Mouse (Mus musculus) embryonic facial prominence, embryonic 13.5 days (tissue): Measurements from ENCODE around the gene Pde1a. TPM values are rescaled to one million over a fixed set of nuclear protein-coding genes. Genes with fewer than 3 reads are reported as not detected.

ENCODE experiments used
- ATAC-seq: fragments of 200-750 bp; cut with Nextera tagmentation; 2 replicates; pipeline ENCODE4 v1.8.0; 2017; ENCODE audit warnings: low read depth; ENCODE audit not compliant: insufficient number of reproducible peaks, insufficient read depth, low FRiP score, low TSS enrichment
- H3K27ac ChIP-seq: fragments of 300-500 bp; sonication (generic); 2 replicates; pipeline ENCODE4 v1.5.1; 2015; ENCODE audit warnings: moderate library complexity, mild to moderate bottlenecking, inconsistent platforms
- H3K27me3 ChIP-seq: fragments of 300-500 bp; sonication (generic); 2 replicates; pipeline ENCODE4 v1.6.1; 2015; ENCODE audit warnings: mild to moderate bottlenecking, inconsistent platforms
- H3K36me3 ChIP-seq: fragments of 300-500 bp; sonication (generic); 2 replicates; pipeline ENCODE4 v1.6.1; 2015; ENCODE audit warnings: mild to moderate bottlenecking, inconsistent platforms
- H3K4me1 ChIP-seq: fragments of 300-500 bp; sonication (generic); 2 replicates; pipeline ENCODE4 v1.6.1; 2015; ENCODE audit warnings: inconsistent platforms
- H3K4me2 ChIP-seq: fragments of 300-500 bp; sonication (generic); 2 replicates; pipeline ENCODE4 v1.6.1; 2015; ENCODE audit warnings: moderate library complexity, mild to moderate bottlenecking, inconsistent platforms
- H3K4me3 ChIP-seq: fragments of 300-500 bp; sonication (generic); 2 replicates; pipeline ENCODE4 v1.5.1; 2015; ENCODE audit warnings: mild to moderate bottlenecking, inconsistent platforms
- H3K9ac ChIP-seq: fragments of 300-500 bp; sonication (generic); 2 replicates; pipeline ENCODE4 v1.6.1; 2015; ENCODE audit warnings: mild to moderate bottlenecking, inconsistent platforms
- H3K9me3 ChIP-seq: fragments of 300-500 bp; sonication (generic); 2 replicates; pipeline ENCODE4 v1.6.1; 2016; ENCODE audit warnings: inconsistent platforms
- WGBS: fragments of 180-500 bp; shearing (Covaris S2); methylation state at CpG from one replicate; pipeline ENCODE4 v1.1.7; 2015; ENCODE audit warnings: mixed read lengths; 5-methylcytosine and 5-hydroxymethylcytosine counted together
- polyA plus RNA-seq: library from polyadenylated mRNA; unstranded; fragments of >200 nt; fragmentation: Nextera tagmentation; extraction: Ambion mirVana; gene quantifications from 2 replicates; pipeline ENCODE4 v1.2.1, GENCODE M21; 2015

Pde1a gene
- polyA plus RNA-seq, 1 experiment from 2014 or later = 12.5 TPM

DNA sequence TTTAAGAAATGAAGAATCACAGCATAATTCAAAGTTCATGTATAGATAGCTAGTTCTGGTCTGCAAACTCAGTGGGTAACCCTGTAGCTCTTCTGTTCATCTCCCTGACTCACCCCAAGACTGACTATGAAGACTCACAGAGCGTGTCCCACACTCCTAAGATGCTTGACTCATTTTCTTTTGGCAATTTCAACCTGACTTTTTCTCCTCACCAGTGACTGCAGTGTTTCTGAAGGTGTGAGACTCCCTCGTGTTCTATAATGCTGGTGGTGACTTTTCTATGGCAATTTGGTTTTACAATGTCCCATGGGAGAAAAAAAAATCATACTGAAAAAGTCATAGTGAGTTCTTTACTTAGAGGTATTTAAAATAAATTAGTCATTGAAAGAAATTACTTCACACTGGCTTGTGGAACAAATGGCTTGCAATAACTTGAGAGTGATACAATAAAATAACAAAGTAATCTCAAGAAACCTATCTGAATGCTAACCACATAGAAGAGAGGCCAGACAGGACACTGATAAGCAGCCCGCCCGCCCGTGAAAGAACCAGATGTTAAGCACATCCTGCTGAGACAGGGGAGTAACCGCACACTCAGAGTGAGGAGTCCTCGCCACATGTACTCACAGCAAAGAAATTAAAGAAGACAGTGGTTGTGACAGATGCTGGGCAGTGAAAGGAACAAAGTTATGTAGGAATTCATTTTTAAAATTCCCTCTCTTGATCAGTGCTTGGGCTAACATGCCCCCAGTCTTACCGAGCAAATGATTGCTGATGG is 183.2 kb downstream of the Pde1a start:
- H3K9ac ChIP-seq = no peak overlapping the region
- H3K36me3 ChIP-seq = no peaks in the 10 kb centered on the region
- H3K27me3 ChIP-seq = no peaks in the 10 kb centered on the region
- 58% methylated on average over 8 of the region's 8 CpGs for WGBS
- no peak for ATAC-seq
- H3K4me2 ChIP-seq = no peak overlapping the region
- H3K4me1 ChIP-seq = no peaks in the 10 kb centered on the region
- no peak overlapping the region for H3K4me3 ChIP-seq
- no peak overlapping the region for H3K27ac ChIP-seq
- H3K9me3 ChIP-seq = no peaks in the 10 kb centered on the region

DNA sequence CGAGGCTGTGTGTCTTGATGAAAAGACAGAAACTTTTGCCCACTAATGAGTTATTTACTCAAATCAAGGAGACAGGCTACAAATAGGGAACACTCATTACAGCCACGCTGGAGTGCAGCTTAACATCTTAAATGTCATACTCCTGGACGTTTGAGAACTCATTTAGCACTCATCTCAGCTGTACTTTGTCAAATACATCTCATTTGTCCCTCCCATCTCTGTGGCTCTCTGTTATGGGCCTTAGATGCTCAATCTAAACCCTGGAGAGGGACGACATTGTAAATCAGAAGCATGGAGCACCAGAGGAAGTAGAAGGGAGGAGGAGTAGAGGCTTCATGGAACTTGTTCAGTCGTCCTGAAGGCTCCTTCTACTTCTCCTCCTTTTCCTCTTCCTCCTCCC is 194.6 kb downstream of the Pde1a start:
- Histone ChIP-seq H3K9ac (no peak overlapping the region), H3K27ac (no peak overlapping the region), H3K27me3 (no peaks in the 10 kb centered on the region), H3K4me2 (no peak overlapping the region), H3K36me3 (no peaks in the 10 kb centered on the region), H3K4me1 (no peaks in the 10 kb centered on the region), H3K9me3 (peaks cover 3% of the 10 kb centered on the region; the same call in 1 of the 2 replicates), H3K4me3 (no peak overlapping the region)
- no peak for ATAC-seq
- 59% methylated on average over 5 of the region's 5 CpGs for WGBS

DNA sequence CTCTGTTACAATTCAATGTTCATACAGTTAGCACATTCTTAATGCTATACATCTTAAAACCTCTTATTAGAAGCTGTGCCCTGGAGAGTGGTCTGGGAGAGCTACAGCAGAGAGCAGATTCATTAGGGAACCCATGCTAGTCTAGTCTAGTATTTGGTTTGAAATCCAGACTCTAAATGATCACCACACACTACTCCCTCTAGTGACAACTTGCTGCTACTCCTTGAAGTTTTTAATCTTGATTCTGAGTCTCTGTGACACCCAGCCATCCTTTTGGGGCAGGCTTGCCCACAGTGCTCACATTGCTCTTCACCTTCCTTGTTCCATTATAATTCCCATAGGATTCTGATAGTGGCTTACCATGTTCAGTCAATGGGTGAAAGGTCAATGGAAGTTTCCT is 206.9 kb downstream of the Pde1a start:
- no peak overlapping the region for H3K4me3 ChIP-seq
- H3K9me3 ChIP-seq = no peaks in the 10 kb centered on the region
- ATAC-seq = no peak
- H3K9ac ChIP-seq = no peak overlapping the region
- no peaks in the 10 kb centered on the region for H3K36me3 ChIP-seq
- H3K27me3 ChIP-seq = no peaks in the 10 kb centered on the region
- H3K27ac ChIP-seq = no peak overlapping the region
- no peaks in the 10 kb centered on the region for H3K4me1 ChIP-seq
- H3K4me2 ChIP-seq = no peak overlapping the region

DNA sequence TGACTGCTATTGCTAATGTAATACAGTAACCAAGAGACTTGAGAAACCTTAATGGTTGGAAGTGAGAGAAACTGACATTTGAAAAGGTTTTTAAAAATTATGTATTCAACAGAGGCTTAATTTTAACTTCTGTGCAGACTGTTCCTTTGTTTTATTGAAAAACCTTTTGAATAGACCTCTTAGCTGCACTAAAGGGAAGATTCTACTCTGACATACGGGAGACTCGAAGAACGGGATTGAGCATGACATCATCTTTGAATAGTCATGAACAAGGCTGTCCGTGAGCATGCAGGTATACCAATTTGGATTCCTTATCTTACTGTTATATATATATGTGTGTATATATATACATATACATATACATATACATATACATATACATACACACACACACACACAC is 207.9 kb downstream of the Pde1a start:
- Histone ChIP-seq H3K36me3 (no peaks in the 10 kb centered on the region), H3K4me2 (no peak overlapping the region), H3K9ac (no peak overlapping the region), H3K4me3 (no peak overlapping the region), H3K27ac (no peak overlapping the region), H3K9me3 (no peaks in the 10 kb centered on the region), H3K4me1 (no peaks in the 10 kb centered on the region), H3K27me3 (no peaks in the 10 kb centered on the region)
- 93% methylated on average over 4 of the region's 4 CpGs for WGBS
- ATAC-seq = no peak

DNA sequence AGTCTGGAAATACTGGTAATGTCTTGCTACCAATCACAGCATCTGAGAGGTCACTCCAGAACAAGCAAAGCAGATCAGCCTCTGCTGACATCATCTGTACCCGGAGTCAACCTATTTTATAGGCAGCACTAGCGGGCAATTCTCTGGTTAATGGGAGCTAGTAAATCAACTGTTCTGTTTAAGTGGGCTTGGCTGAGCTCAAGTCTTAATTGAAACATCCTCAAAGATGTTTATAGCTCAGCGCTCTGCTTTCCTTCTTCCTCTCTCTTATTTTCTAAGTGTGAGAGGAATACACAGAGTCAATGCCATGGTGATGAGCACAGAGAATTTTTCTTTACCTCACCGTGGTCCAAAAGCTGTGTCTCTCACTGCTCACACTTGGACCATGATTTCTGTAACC is 208.8 kb downstream of the Pde1a start:
- no peak for ATAC-seq
- Histone ChIP-seq H3K9me3 (no peaks in the 10 kb centered on the region), H3K27me3 (no peaks in the 10 kb centered on the region), H3K27ac (no peak overlapping the region), H3K36me3 (no peaks in the 10 kb centered on the region), H3K4me2 (no peak overlapping the region), H3K4me3 (no peak overlapping the region), H3K9ac (no peak overlapping the region), H3K4me1 (no peaks in the 10 kb centered on the region)
- 86% methylated on average over 4 of the region's 4 CpGs for WGBS

DNA sequence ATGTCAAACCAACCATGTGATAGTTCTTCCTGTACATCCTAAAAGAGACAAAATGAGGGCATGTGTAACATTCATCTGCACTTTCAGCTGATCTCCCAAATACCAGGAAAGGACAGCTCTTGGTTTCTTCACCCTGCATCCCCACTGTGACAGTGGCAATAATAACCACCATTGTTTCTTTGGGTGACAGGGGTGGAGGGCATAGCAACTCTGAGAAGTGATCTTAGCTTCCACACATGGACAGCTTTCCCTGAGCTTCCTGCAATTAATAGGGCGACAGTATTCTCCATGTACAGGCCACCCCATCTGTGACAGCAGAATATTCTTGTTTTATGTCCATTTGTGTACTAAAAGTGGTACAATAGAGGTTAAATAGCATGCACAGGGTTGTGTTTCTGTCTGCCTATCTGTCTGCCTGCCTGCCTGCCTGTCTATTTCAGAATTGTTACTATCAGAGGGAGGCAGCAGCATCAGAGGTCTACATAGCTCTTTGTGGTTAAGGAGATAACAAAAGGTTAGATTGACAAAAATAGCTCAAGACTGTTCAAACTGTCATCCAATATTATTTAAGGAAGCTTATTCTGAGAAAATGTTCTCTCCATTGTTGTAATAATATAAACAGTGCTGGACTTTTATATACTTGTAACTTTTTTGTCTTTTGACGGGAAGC is 227.3 kb downstream of the Pde1a start:
- ATAC-seq = no peak
- no peak overlapping the region for H3K4me2 ChIP-seq

DNA sequence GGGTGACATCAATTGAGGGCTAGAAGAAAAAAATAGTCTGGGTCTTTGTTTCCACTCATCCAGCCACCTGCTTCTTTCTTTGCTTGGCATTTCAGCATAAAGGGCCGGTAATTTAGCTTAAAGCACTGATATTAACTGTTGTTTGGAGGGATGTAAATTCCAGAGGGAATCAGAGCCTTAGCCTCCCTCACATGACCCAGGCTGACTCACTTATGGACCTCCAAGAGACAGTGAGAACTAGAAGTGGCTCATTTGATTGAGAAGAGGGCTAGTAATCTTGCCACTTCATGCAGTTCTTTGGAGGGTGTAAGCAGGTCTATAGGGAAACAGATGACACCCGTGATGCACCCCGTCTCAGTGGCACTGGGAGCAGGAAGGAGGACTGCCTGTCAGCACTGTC is 230.7 kb downstream of the Pde1a start:
- Histone ChIP-seq H3K27me3 (no peaks in the 10 kb centered on the region), H3K4me2 (no peak overlapping the region), H3K9me3 (no peaks in the 10 kb centered on the region), H3K36me3 (no peaks in the 10 kb centered on the region), H3K27ac (no peak overlapping the region), H3K4me1 (no peaks in the 10 kb centered on the region), H3K9ac (no peak overlapping the region), H3K4me3 (no peak overlapping the region)
- 73% methylated on average over 3 of the region's 3 CpGs for WGBS
- ATAC-seq = no peak

More for the DNA sequence above, 227.3 kb downstream of the Pde1a start:
- Histone ChIP-seq H3K9me3 (no peaks in the 10 kb centered on the region), H3K4me3 (no peak overlapping the region), H3K27ac (no peak overlapping the region), H3K9ac (no peak overlapping the region), H3K4me1 (no peaks in the 10 kb centered on the region), H3K27me3 (no peaks in the 10 kb centered on the region), H3K36me3 (no peaks in the 10 kb centered on the region)
- WGBS = 82% methylated on average over 2 of the region's 2 CpGs

DNA sequence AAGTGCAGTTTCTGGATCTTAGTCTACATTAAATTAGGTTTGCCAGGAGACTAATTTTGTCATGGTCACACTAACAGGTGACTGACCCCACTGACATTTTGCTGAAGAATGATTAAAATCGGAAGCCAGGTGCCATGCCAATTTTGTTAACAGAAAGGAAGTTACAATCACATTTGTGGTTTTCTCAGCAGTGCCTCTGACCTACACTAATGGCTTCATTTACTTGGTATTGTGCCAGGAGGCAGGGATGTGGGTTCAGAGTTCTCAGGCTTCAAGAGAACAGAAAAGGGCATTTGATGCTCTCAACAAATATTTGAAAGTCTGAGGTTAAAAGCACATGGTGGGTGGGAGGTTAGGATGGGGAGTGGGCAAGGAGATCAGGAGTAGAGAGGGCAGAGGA is 236.4 kb downstream of the Pde1a start:
- no peak for ATAC-seq
- no peaks in the 10 kb centered on the region for H3K36me3 ChIP-seq
- 53% methylated on average over 1 of the region's 1 CpGs for WGBS
- no peaks in the 10 kb centered on the region for H3K27me3 ChIP-seq
- no peak overlapping the region for H3K4me2 ChIP-seq
- H3K9ac ChIP-seq = no peak overlapping the region
- no peak overlapping the region for H3K27ac ChIP-seq
- peaks cover 7% of the 10 kb centered on the region for H3K4me1 ChIP-seq
- no peaks in the 10 kb centered on the region for H3K9me3 ChIP-seq
- no peak overlapping the region for H3K4me3 ChIP-seq

DNA sequence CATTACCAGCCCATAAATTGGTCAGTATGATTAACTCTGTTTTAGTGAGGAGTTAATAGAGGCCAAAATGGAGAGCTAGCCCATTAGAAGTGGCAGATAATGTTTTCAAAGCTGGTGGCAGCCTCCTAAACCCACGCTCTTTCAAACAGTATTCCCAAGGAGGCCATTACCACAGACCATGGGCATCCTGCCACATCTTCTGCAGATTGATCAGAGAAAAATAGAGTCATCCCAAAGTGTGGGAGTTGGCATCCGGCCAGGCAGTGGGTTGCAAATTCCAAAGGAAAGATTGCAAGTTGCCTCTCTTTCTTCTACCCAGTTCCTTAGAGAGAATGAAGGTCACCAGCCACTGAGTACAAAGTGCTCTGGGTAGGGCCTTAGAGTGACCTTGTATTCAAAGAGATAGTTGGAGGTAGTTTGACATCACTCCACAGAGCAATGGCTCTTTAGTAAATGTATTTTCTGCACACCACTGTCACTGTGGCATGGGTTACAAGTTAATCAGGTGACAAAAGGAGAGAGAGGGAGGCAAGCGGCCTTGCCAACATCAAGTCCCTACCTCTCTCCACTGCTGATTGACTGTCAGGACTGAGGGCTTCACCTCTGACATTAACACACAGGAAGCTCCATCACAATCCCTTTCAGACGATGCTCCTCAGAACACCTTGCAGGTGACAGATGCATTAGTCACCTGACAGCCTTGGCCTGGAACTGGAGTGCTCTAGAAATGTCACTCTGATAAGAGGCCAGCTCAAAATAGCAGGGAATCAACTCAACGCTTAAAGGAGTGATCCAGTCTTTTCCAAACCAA is 237.3 kb downstream of the Pde1a start:
- H3K9me3 ChIP-seq = no peaks in the 10 kb centered on the region
- H3K9ac ChIP-seq = no peak overlapping the region
- H3K4me1 ChIP-seq = peaks cover 7% of the 10 kb centered on the region
- H3K4me3 ChIP-seq = no peak overlapping the region
- no peak overlapping the region for H3K4me2 ChIP-seq
- H3K27me3 ChIP-seq = no peaks in the 10 kb centered on the region
- no peaks in the 10 kb centered on the region for H3K36me3 ChIP-seq
- 77% methylated on average over 5 of the region's 5 CpGs for WGBS
- H3K27ac ChIP-seq = no peak overlapping the region
- ATAC-seq = no peak

DNA sequence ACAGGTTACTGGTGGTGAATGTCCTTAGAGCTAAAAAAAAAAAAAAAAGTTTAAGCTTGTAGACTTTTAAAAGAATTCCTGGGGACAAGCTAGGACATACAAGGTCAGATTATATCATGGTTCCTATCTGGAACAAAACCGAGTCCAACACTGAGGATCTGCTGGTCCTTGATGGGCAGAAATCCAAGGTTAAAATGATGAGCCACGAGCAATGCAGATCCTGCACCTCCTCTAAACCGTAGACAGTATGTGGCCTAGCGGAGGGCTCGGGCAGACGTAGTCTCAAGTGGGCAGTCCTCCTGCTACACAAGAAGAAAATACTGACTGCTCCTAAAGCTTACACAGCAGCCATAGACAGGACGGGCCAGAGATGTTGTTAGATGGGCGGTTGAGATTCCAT is 238.5 kb downstream of the Pde1a start:
- no peaks in the 10 kb centered on the region for H3K36me3 ChIP-seq

DNA sequence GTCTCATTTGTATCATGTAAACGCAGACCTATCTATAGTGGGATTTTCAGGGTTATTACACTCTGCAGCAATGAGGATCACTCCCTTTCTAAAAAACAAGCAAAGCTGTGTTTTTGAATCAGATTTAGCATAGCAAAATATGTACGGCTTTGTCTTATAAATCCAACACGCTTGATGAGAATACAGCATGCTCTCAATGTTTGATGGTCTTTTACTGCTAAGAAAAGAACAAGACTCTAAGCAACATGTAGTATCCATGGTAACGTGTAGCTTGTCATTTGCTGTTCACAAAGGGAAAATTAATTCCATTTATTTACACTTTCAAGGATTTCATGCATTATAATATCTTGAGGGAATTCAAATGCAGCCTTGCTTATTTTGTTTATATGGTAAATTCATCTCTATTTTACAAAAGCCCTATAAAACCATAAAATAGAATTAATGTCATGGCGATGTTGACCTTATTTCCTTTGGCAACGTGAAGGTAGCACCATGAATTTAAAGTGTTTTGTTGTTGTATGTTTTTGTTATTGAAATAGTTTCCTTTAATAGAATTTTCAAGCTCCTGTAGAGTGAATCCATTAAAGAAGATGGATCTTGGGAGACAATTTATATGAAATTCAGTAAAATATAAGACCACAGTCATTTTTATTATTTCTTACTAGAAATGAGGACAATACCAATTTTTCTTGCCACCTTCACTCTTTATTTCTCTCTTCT is 245.5 kb downstream of the Pde1a start:
- WGBS = 88% methylated on average over 6 of the region's 6 CpGs
- H3K9me3 ChIP-seq = no peaks in the 10 kb centered on the region
- no peak overlapping the region for H3K4me2 ChIP-seq
- H3K27ac ChIP-seq = no peak overlapping the region
- no peaks in the 10 kb centered on the region for H3K4me1 ChIP-seq
- H3K4me3 ChIP-seq = no peak overlapping the region
- H3K9ac ChIP-seq = no peak overlapping the region
- no peaks in the 10 kb centered on the region for H3K36me3 ChIP-seq
- H3K27me3 ChIP-seq = no peaks in the 10 kb centered on the region
- ATAC-seq = no peak

More for the DNA sequence above, 238.5 kb downstream of the Pde1a start:
- Histone ChIP-seq H3K27me3 (no peaks in the 10 kb centered on the region), H3K4me1 (peaks cover 7% of the 10 kb centered on the region), H3K9ac (no peak overlapping the region), H3K9me3 (no peaks in the 10 kb centered on the region), H3K4me3 (no peak overlapping the region), H3K27ac (no peak overlapping the region), H3K4me2 (no peak overlapping the region)
- ATAC-seq = no peak
- WGBS = 86% methylated on average over 8 of the region's 8 CpGs
